Mouse (Mus musculus): ENCODE results near the gene Olfr1150-ps1.

Olfr1150-ps1 gene

DNA sequence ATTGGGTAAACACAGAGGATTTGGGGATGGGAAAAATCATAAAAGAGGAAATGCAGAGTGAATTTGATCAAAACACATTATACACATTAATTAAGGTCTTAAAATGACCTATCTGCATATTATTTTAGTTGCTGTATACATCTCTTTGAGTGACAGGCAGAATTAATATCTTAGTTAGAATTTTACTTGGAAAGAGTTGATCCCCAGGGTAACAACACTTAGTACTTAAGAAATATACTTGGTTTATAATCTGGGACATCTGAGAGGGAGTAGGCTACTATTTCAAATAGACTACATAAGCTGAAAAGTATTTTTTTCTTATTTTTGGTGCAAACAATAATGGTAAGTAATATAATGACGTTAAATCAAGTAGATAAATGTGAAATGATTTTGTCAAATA is at the start of gene Olfr1150-ps1:
Gene Olfr1150-ps1, plus strand, starts transcription at position 301 of the 400 bp plus-strand sequence.
- no peak for DNase-seq (ENCODE audit: low read depth, low spot score)

DNA sequence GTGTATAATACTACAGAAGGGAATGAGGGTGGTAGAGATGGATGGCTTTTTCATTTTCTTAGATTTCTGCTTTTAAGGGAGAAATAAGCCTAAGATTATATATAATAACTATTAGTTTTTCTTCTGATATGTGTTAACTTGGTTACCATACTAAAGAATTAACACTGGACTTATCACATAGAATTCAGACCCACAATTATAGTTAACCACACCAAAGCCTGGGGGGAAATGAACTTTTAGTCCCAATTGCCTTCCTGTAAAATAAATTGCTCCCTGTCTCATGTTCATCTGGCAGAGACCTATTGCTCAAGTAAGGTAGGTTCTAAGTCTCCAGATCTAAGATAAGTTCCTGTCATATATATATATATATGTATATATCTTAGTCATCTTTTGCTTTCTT is 43.5 kb upstream of the Olfr1150-ps1 start, which contains the start of gene Olfr1143:
Gene Olfr1143, plus strand, starts transcription at position 301 of the 400 bp plus-strand sequence.
- no peak for DNase-seq (ENCODE audit: low read depth, low spot score)

DNA sequence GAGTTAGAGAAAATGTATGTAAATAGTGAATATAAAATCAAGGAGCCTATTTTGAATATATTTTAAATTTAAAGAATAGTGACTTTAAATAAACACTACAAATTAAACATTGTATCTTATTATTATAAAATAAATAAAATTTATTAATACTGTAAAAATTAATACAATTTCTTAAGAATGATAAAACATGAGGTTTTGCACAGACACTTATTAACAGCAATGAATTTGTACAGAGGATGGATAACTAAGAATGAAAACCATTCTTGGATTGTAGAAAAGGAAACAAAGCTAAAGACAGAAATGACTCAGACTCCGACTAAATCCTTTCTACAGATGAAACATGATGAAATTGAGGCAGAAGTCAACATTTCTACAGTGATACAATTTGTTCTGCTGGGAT is 34.3 kb upstream of the Olfr1150-ps1 start, which contains the start of gene Olfr1145:
Gene Olfr1145, plus strand, starts transcription at position 301 of the 400 bp plus-strand sequence.
- no peak for DNase-seq (ENCODE audit: low read depth, low spot score)

DNA sequence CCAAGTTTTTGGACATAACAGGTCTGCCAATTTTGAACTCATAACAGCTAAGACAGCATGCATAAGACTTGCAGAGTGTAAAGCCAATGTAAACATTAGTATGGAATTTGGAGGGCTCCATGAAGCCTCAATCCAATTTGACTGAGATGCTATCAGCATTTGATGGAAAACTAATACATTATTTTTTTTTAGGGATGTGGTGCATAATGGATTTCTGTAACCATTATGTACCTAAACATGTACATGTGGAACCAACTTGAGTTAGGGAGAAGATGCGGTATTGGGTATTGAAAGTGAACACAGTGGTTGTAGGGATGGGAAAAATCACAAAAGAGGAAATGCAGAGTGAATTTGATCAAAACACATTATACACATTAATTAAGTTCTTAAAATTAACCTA is 13.6 kb upstream of the Olfr1150-ps1 start, which contains the start of gene Olfr1148:
Gene Olfr1148, plus strand, starts transcription at position 301 of the 400 bp plus-strand sequence.
- DNase-seq (ENCODE audit: low read depth, low spot score): no peak

DNA sequence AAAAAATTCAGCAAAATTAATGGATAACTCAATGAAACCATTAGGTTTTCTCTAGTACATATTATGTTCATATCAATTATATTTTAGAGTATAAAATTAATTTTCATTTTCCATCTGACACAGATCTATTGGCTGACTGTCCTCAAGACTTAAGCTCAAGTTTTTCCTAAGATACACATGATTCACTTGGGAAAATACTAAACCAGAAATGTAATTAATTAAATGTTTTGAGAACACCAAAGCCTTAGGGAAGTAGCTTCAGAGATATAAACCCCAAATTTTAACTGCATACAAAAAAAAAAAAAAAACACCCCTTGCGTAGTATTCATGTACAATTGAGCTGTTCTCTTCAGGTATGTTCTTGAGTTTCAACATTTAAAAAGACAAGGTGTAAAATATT is 11.8 kb downstream of the Olfr1150-ps1 start, which contains the start of gene Olfr1151:
Gene Olfr1151, plus strand, starts transcription at position 301 of the 400 bp plus-strand sequence.
- DNase-seq (ENCODE audit: low read depth, low spot score): no peak

DNA sequence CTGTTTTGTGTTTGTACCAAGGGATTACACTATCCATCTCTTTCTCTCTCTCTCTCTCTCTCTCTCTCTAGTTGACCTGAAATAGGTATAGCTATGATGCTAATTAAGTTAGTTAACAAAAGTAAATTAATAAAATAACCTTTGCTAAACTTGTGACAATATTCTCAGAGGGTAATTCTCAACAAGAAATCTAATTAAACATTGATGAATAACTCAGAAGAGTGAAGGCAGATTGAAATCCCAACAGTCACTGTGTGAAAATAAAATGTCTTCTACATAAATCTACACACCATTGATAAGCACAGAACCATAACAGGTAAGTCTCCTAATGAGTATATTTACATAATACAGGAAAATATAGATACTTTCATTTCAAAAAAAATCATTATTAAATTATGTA is 22.4 kb downstream of the Olfr1150-ps1 start, which contains the start of gene Olfr1152:
Gene Olfr1152, plus strand, starts transcription at position 301 of the 400 bp plus-strand sequence.
- DNase-seq (ENCODE audit: low read depth, low spot score): no peak

DNA sequence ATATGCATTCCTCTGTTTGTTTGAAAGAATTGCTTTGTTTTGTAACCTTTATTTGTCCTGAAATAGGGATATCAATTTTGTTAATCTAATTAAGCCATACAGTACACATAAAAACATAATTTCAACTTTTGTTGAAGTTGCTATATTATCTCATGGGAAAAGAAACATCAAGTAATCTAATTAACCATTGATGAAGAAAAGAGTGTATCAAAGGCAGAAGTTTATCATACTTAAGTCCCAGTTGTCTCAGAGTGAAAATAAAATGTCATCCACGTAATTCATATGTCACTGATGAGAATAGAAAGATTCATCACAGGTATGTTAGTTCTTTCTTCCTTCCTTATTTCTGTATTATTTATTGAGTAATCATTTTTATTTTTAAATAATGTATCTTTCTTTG is 50.9 kb downstream of the Olfr1150-ps1 start, which contains the start of gene Olfr1153:
Gene Olfr1153, plus strand, starts transcription at position 301 of the 400 bp plus-strand sequence.
- DNase-seq (ENCODE audit: low read depth, low spot score): no peak
